Mouse (Mus musculus): Measurements from ENCODE around the gene Inpp4b.

GRCm38 (mm10) chr8:81862738-81863137, 520.4 kb downstream of the Inpp4b start:
- TF ChIP-seq CTCF (IDR thresholded peaks at IDR 0.05; ENCODE audit: extremely low read depth, insufficient read depth, low read length) (no peak), POLR2A (IDR thresholded peaks at IDR 0.05; ENCODE audit: extremely low read depth, insufficient read depth, low read length) (no peak)

Data from cortical plate, adult 2 months (tissue).